Mouse (Mus musculus) Patski (cell line): Measurements from ENCODE around the gene Vcan. TPM values are rescaled to one million over a fixed set of nuclear protein-coding genes. Genes with fewer than 3 reads are reported as not detected.

ENCODE experiments used
- ATAC-seq: fragments of 100-300 bp; one replicate; pipeline ENCODE4 v1.8.0; 2021
- CTCF ChIA-PET: fragments of 350-600 bp; sonication (Branson Sonifier 250); formaldehyde crosslinking; loops from one replicate; lab custom pipeline; 2022; ENCODE audit warnings: inconsistent platforms; lab: Charles Lee
- POLR2A ChIA-PET: fragments of 350-600 bp; sonication (Branson Sonifier 250); formaldehyde crosslinking; loops from one replicate; lab custom pipeline; 2022; ENCODE audit warnings: antibody characterized with exemption, inconsistent platforms; lab: Charles Lee
- DNase-seq: peaks from one replicate; pipeline ENCODE4 v3.0.0-alpha.2; 2011; ENCODE audit warnings: low read depth, low spot score
- H3K27me3 ChIP-seq: fragments of 371-371 bp; one replicate; pipeline ENCODE4 v1.5.1; 2021
- CTCF ChIP-seq: fragments of 100-300 bp; IDR thresholded peaks from one replicate; pipeline ENCODE4 v1.5.1; 2021
- in situ Hi-C: fragments of 300-500 bp; cut with MboI; formaldehyde crosslinking; loops from 3 replicates; pipeline ENCODE4 v1.11.1; 2018; ENCODE audit warnings: low pct_unique_long_range_greater_than_20kb, mixed read lengths
- polyA plus RNA-seq: library from polyadenylated mRNA; unstranded; gene quantifications from one replicate; pipeline ENCODE4 v1.2.3, GENCODE M21; 2021

Gene Vcan
- polyA plus RNA-seq, 1 experiment from 2014 or later, result 13.0 TPM

DNA sequence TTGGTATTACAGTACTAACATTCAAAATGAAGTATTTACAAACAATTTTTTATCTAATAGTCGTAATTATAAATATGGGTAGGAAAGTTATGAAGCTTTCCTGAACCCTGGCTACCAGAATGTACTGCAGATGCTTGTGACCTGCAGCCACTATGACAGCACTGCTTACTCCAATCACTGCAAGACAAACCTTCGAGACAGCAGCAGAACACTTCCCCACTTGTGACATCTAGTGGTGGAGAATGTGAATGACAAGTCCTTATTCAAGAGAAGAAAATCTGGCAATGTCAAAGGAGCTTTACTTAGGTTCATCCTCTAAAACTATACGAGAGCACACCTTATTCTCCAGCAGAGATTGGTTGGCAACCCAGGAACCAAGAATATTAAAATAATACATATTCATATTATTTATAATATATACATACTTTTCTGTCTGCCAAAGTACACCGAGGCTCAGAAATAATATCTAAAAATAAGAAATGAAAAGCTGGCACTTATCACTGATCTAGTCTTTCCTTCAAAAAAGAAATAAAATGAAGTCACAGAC lies 108.1 kb downstream of the Vcan start:
- DNase-seq, result no peak
- ChIA-PET CTCF (interaction anchor here (0.6 to 1.2 kb wide), 7 partner anchors 9 to 101 kb away, joined by 3 to 5 read pairs (median 4); no protein-coding TSS in a partner anchor), POLR2A (no interaction called here)
- in situ Hi-C loops, result no loop called here
- peaks cover 18% of the 10 kb centered on the region for H3K27me3 ChIP-seq
- peak; percentile 80 for ATAC-seq
- TF ChIP-seq CTCF, result peak; percentile 72

DNA sequence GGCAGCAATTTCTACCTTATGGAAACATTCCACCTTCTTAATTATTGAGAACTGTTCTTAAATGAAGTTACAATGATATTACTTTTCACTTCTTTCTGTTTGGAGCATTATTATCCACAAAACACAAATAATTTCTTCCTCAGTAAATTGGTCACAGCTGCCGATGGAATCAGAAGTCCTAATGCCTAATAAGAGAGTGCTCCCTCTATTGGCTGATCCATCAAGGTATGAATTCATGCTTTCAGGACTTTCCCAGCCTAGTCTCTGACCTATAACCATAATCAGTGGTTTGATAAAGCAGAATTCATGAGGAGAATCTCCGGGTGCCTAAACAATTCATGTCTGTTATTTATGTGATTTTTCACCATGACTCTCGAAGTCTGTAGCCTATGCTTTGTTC lies 123.2 kb downstream of the Vcan start:
- no peak for TF ChIP-seq CTCF
- ATAC-seq (no peak), DNase-seq (no peak)
- H3K27me3 ChIP-seq, result peaks cover 4% of the 10 kb centered on the region
- in situ Hi-C loops, result no loop called here
- ChIA-PET CTCF (no interaction called here), POLR2A (no interaction called here)

DNA sequence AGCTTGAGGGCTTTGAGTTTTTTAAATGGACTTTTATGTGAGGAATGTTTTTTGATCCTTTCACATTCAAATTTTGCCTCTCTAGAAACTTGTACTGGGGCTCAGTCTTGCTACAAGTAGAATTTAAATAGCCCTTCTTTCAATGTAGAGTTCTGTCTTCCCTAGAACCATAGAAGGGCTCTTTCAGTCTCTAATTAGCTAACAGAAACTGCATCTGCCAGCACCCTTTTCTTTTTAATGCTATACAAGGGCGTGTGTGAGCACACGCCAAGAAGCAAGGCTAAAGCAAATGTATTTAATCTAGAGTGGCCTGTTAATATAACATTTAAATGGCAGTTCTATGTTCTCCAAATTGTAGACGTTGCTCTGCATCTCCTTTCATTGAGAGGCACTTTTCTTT lies 134.9 kb downstream of the Vcan start:
- CTCF ChIA-PET, result no interaction called here
- POLR2A ChIA-PET, result no interaction called here
- in situ Hi-C loops, result no loop called here

More for the DNA sequence above, 134.9 kb downstream of the Vcan start:
- ATAC-seq, result no peak
- no peak for TF ChIP-seq CTCF
- H3K27me3 ChIP-seq, result peaks cover 27% of the 10 kb centered on the region
- no peak for DNase-seq

Other genes with a start within 250 kb of the Vcan start
- gene Hapln1, start 202.7 kb downstream of the Vcan start, polyA plus RNA-seq, result not detected